Mouse (Mus musculus) cerebellum, adult (tissue): ENCODE data around the gene Tmem210.

Experiments
- ATAC-seq: cut with Nextera tagmentation; 2 replicates; pipeline ENCODE4 v1.9.2; 2017; ENCODE audit warnings: mild to moderate bottlenecking, moderate library complexity, mixed read lengths; ENCODE audit not compliant: insufficient number of reproducible peaks, low FRiP score, low TSS enrichment

Tmem210 gene

GRCm38 (mm10) chr2:25291184-25292053, 3.5 kb downstream of the Tmem210 start:
- ATAC-seq: no peak

GRCm38 (mm10) chr2:25292054-25292544, 4.2 kb downstream of the Tmem210 start:
- no peak for ATAC-seq

- no peak for ATAC-seq
These were observed 4.9 kb downstream of the Tmem210 start for GRCm38 (mm10) chr2:25292856-25293255.

GRCm38 (mm10) chr2:25293706-25294105, 5.8 kb downstream of the Tmem210 start:
- no peak for ATAC-seq

GRCm38 (mm10) chr2:25297093-25297492, 9.1 kb downstream of the Tmem210 start:
- no peak for ATAC-seq

GRCm38 (mm10) chr2:25298046-25298445, 10.1 kb downstream of the Tmem210 start:
- ATAC-seq: peak; percentile 28; the same call in 1 of the 2 replicates

- no peak for ATAC-seq
These were observed 15.5 kb downstream of the Tmem210 start for GRCm38 (mm10) chr2:25303452-25303851.

GRCm38 (mm10) chr2:25303931-25304656, 16.1 kb downstream of the Tmem210 start:
- peak; percentile 64; the same call in 1 of the 2 replicates for ATAC-seq

GRCm38 (mm10) chr2:25304657-25305541, 17.0 kb downstream of the Tmem210 start:
- ATAC-seq: no peak

GRCm38 (mm10) chr2:25305587-25306359, 17.8 kb downstream of the Tmem210 start:
- no peak for ATAC-seq

GRCm38 (mm10) chr2:25310180-25310579, 22.2 kb downstream of the Tmem210 start:
- no peak for ATAC-seq

- no peak for ATAC-seq
These were observed 23.0 kb downstream of the Tmem210 start for GRCm38 (mm10) chr2:25310969-25311368.

- ATAC-seq: no peak
These were observed 23.5 kb downstream of the Tmem210 start for GRCm38 (mm10) chr2:25311491-25311891.

GRCm38 (mm10) chr2:25318119-25318966, 30.4 kb downstream of the Tmem210 start:
- ATAC-seq: peak; percentile 59

- ATAC-seq: peak; percentile 65; the same call in 1 of the 2 replicates
These were observed 31.2 kb downstream of the Tmem210 start, which contains the start of gene Grin1 for GRCm38 (mm10) chr2:25318971-25319773. Grin1 (minus strand) TSS chr2:25319187.

- ATAC-seq: no peak
These were observed 32.1 kb downstream of the Tmem210 start for GRCm38 (mm10) chr2:25320084-25320483.

GRCm38 (mm10) chr2:25326036-25326435, 38.1 kb downstream of the Tmem210 start:
- no peak for ATAC-seq

- no peak for ATAC-seq
These were observed 40.5 kb downstream of the Tmem210 start for GRCm38 (mm10) chr2:25328440-25328839.
